Mouse (Mus musculus) heart, adult 2 months (tissue): ENCODE results near the gene Capn1.

ENCODE experiments used
- CTCF ChIP-seq: fragments of 200-600 bp; IDR thresholded peaks from 2 replicates; pipeline ENCODE4 v1.8.1; 2022; ENCODE audit warnings: antibody characterized with exemption, mild to moderate bottlenecking, moderate library complexity
- POLR2A ChIP-seq: fragments of 200-500 bp; IDR thresholded peaks from 2 replicates; pipeline ENCODE4 v1.6.1; 2011; ENCODE audit warnings: mild to moderate bottlenecking, low read depth, low read length, control low read depth; ENCODE audit not compliant: insufficient read depth

- peak; percentile 78 for TF ChIP-seq POLR2A
- TF ChIP-seq CTCF, result peak; percentile 44
These were observed 45.4 kb upstream of the Capn1 start, which contains the start of gene Znhit2 for GRCm38 (mm10) chr19:6061021-6061533.
